Mouse (Mus musculus) left cerebral cortex, postnatal 4 days (tissue): Measurements from ENCODE around the gene Sar1b. TPM values are rescaled to one million over a fixed set of nuclear protein-coding genes. Genes with fewer than 3 reads are reported as not detected.
"Not testable (repeated sequence)": the region's sequence is repeated elsewhere in the genome, so short reads cannot be mapped to it uniquely, and the experiment has no call there.

Source experiments
- DNase-seq: peaks from one replicate; pipeline ENCODE4 v3.0.0-alpha.2; 2022
- intact Hi-C: fragments of 180-260 bp; cut with DNase I; formaldehyde crosslinking; loops from one replicate; pipeline ENCODE4 v1.15.1; 2025
- total RNA-seq, 2 experiments: library from RNA; stranded (reverse); gene quantifications; 2 replicates each; pipeline ENCODE4 v1.2.3; 2021

Gene Sar1b
- total RNA-seq: 10 to 100 TPM; 74.6 to 84.8 TPM

DNA sequence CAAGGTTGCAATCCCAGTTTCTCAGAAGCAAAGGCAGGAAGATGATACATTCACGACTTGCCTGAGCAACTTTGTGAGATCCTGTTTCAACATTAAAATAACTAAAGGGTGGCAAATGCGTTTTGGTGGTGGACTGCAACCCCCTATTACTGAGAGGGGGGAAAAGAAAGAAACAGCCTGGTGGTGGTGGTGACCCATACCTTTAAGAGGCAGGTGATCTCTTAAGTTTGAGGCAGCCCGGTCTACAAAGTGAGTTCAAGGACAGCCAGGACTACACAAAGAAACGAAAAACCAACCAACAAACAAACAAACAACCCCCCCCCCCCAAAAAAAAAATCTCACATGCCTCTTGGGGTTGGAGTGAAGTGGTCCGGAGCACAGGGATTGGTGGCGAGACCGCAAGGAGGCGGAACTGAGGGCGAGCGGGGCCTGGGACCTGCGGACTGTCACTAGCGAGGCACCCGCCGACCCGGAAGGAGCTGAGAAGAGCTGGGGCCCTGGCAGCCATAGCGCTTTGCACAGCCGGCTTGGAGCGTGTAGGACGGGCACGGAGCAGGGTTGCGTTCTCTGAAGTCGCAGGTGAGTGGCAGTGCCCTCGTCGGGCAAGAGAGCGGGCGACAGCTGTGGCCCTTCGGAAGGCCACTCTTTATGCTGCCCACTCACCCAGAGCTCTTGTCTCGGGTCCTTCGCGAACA, at the start of gene Sar1b, which contains the start of gene Sec24a:
Gene Sar1b (plus strand): TSS at position 475 of the 695 bp plus-strand sequence.
Gene Sec24a (minus strand): TSS at position 422 of the 695 bp plus-strand sequence.
- DNase-seq: peak; percentile 83
- intact Hi-C loops: no loop called here

DNA sequence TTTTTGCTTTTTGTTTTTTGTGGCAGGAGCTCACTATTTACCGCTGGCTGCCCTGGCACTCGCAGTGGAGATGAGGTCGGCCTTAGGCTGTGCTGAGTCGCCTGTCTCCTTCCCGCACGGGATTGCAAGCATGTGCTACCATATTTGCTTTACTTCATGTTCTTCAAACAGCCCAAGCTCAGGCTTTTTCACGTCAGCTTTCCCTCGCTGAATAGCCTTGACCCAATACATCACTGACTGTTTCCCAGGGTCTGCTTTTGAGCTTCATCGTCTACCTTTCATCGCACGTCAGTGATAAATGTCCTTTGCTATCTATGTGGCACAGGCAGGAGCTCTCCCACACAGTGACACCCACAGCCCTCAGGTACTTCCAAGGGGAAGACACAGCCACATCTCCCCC, 42.4 kb upstream of the Sar1b start:
- no peak for DNase-seq
- intact Hi-C loops: no loop called here

DNA sequence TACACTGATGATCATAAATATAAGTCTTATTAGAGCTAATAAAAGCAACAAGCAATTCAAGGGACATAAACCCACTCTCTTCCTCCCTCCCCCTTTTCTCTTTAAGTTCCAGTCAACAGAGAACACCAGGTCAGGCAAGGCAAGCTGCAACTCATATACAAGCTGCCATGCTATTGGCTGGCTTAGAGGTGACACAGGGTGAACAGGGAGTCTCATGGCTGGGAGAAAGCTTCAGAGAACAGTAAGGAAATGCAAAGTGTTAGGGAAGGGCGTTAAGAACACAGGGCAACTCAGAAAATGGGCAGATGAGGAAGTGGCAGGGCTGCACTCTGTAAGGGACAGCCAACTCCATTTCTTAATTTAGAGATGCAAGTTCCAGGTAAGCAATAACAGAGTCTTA, 30.6 kb upstream of the Sar1b start:
- no peak for DNase-seq
- intact Hi-C loops: no loop called here

DNA sequence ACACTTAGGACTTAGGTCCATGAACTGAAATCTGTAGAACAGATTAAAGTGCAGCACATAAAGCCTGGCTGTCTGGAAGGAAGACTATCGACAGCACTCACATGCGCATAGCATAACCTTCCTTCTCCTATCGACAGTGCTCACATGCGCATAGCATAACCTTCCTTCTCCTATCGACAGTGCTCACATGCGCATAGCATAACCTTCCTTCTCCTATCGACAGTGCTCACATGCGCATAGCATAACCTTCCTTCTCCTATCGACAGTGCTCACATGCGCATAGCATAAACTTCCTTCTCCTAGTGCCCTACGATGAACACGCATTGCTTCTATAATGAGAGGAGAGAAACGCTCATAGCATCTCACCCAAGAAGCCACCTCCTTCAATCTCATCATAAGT, 29.3 kb upstream of the Sar1b start:
- intact Hi-C loops, DNase-seq: not testable (repeated sequence)

DNA sequence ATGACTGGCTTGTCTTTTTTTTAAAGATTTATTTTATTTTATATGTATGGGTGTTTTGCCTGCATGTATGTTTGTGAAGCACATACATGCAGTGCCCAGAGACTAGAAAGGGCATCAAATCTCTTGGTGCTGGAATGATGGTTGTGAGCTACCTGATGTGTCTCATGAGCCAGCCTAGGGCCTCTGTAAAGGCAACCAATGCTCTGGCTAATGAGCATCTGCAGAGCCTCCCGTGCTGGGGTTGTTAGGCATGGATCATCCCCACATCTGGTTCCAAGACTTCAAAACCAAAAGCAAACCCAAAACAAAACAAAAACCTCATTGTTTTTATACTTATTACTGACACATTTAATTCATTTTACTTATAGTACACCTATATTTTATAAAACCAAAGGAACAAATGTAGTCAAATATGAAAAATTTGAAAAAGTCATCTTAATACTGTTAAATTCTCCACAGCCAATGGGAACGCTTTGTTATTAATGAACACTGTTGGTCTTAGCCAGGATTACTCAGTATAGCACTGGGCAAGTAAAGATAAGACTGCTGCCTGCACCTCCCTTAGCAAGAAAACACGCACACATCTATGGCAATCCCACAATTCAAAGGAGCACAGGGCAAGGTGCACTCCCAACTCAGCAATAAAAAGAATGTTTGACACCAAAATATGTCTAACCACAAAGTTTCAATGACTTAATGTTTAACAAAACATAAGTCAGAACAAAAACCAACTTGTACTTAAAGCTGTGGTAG, 24.7 kb upstream of the Sar1b start:
- no peak for DNase-seq
- intact Hi-C loops: no loop called here

DNA sequence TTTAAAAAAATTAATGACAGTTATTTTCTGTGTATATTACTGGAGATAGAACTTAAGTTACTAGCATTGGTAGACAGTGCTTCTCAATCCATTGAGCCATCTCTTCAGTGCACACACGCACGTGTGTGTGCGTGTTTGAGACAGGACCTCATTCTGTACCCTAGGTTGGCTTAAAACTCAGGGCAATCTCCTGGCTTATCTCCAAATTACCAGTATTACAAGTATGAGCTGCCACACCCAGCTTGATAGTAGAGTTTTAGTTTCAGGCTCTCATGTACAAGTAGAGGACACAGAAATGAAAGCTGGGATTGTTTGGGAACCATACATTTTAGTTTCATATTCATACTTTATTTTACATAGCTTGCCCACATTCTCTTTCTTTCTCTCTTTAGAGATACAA, 22.8 kb upstream of the Sar1b start:
- intact Hi-C loops: no loop called here
- no peak for DNase-seq

DNA sequence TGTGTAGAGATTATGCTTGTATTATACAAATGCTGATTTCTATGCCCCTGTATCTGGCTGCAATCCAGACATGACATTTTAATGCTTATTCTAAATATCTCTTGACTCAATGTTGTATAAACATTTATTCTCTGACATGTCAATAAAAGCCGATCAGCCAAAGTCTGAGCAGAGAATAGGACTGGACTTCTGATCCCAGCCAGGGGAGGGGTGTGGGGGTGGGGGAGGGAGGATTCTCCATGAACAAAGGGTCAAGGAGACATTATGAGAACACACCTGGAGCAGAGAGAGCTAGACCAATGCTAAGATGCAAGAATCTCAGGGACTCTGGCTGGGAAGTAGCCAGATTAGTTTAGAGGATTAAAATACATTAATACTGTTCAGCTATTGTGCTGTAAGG, 17.4 kb upstream of the Sar1b start:
- intact Hi-C loops: no loop called here
- DNase-seq: no peak

DNA sequence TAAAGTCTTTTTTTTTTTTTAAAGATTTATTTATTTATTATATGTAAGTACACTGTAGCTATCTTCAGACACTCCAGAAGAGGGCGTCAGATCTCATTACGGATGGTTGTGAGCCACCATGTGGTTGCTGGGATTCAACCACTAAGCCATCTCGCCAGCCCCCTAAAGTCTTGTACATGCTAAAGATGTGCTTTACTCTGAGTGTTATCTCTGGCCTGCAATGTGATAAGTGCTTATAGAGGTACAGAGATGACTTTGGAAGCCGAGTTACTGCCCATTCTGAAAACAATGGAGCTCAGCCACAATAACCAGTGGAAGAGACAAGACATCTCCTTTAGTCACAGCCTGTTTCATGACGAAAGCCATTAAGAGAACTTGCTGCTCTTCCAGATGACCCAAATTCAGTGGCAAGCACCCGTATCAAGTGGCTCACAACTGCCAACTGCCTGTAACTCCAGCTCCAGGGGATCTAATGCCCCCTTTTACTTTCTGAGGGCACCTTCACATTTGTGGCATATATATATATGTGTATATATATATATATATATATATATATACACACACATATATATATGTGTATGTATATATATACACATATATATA, 11.8 kb upstream of the Sar1b start:
- DNase-seq, intact Hi-C loops: not testable (repeated sequence)

DNA sequence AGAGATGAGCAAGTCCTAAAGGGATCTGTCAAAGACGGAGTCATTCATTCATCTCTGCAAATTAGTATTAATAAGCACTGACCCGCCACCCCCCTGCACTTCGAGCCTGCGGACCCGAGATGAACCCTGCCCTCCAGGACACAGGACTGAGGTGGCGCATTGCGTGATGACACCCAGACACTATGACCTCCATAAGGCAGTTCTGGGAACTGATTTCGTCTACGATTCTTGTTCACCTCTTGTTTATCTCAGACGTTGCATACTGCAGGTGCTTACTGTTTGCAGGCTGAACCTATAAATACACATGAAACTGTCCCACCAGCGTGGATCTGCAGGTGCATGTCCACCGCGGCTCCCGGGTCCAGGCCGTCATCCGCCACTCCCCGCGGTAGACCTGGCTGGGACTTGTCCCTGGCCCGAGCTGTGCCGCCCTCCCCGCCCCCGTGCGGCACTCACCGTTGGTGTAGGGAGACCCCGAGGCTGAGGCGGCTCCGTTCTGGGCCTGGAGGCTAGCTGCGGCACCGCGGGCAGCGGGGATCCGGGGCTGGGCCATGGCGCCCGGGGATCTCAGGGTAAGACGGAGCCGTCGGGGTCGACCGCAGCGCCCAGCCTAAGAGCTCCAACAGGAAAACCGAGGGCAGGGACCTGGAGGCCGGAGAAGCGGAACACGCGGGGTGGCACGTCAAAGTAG, 7.7 kb upstream of the Sar1b start:
- peak; percentile 39 for DNase-seq
- intact Hi-C loops: no loop called here

DNA sequence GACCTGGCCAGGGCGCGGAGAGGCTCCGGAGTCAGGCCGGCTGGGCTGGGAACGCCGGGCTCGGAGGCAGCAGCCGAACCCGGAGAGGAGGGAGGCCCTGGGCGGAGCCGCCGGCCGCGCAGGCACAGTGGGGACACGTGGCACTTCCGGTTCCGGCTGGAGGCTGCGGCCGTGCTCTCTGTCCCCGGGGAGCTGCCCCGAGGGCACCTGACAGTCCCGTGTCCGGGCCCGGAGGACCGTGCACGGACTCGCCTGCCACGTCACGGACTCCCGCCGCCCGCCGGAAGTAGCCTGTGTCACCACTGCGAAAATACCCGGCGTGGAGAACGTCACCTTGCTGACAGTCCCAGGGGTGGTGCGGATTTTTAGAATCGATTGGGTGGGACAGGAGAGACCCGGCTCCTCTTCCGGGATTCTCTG, 7.1 kb upstream of the Sar1b start:
- peak; percentile 92 for DNase-seq
- intact Hi-C loops: no loop called here

DNA sequence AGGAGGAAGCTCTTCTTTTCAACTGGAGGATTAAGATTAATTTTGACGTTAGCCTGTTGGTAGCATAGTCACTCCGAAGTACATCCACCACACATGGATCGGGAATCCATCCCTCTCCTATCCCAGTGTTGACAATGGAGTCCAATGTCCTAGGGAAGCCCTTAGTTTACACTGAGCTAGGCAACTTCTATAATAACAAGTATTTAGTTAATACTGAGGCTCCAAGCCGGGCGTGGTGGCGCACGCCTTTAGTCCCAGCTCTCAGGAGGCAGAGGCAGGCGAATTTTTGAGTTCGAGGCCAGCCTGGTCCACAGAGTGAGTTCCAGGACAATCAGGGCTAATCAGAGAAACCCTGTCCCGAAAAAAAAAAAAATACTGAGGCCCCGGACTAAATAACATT, 6.5 kb upstream of the Sar1b start:
- intact Hi-C loops: no loop called here
- no peak for DNase-seq

DNA sequence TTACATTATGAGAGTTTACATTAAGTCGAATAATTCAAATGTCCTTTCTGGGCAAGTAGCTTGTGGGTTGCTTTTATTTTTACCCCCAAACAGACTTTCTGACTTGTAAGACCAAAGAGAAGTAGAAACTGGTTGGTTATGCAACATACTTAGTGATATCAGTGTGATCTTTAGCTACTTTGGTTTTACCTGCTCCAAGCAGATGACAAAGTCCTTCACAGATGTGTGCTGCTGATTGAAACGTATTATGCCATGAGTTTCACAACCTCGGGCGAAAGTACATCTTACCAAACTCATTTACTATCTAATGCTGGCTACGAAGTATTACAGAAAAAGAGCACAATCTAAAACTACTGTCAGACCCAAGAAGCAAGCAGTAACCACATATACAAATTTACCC, 5.9 kb upstream of the Sar1b start:
- no peak for DNase-seq
- intact Hi-C loops: no loop called here

DNA sequence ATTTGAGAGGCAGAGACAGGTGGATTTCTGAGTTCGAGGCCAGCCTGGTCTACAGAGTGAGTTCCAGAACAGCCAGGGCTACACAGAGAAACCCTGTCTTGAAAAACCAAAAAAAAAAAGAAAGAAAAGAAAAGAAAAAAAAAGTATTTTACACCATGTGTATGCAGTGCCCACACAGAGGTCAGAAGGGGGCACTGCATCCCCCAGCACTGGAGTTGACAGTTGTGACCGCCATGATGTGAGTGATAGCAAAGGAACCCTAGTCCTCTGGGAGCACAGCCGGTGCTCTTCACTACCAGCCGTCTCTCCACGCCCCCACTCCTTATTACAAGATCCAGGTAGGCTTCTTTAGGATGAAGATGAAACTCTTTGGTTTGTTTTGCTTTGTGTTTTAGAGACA, 5.3 kb upstream of the Sar1b start:
- intact Hi-C loops, DNase-seq: not testable (repeated sequence)

DNA sequence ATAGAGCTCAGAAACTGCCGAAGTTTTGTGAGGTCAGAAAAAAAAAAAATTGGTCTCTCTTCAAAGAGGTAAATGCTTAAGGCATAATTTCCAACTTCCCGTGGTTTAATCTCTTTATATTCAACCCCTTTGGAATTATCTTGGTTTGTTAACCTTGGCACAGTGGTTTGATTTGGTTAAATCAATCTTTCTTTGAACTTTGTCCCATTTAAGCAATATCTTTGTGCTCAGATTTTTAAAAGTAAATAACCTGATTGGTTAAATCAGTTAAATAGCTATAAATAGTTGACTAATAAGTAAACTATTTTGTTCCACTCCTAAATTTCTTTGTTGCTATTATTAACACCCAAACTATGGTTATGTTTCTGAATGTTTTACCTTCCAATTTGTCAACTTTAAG, 4.2 kb upstream of the Sar1b start:
- intact Hi-C loops: no loop called here
- DNase-seq: no peak

DNA sequence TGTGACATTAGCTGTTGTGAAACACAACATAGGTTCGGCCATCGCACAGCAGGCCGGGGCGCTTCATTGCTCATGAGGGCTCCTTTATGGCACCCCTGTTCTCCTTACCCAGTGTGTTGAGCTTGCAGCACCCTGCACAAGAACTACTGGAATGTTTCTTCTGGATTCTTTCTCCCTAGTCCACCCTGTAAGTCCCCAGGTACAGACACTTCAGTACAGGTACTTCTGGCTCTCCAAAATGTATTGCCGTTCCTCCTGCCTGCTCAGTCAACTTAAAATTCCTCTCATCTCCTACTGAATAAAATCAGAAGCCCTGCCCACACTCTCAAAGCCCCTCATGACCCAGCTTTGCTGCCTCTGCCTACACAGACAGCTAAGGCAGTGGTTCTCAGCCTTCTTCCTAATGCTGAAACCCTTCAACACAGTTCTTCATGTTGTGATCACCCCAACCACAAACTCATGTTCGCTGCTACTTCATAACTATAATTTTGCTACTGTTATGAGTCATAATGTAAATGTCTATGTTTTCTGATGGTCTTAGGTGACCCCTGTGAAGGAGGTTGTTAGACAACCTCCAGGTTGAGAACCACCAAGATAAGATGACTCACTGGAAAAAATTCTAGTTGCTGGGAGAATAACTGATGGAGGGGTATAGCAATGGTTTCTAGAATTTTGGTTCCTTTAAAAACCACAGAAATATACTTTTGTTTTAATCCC, 3.4 kb upstream of the Sar1b start:
- intact Hi-C loops: no loop called here
- DNase-seq: no peak

DNA sequence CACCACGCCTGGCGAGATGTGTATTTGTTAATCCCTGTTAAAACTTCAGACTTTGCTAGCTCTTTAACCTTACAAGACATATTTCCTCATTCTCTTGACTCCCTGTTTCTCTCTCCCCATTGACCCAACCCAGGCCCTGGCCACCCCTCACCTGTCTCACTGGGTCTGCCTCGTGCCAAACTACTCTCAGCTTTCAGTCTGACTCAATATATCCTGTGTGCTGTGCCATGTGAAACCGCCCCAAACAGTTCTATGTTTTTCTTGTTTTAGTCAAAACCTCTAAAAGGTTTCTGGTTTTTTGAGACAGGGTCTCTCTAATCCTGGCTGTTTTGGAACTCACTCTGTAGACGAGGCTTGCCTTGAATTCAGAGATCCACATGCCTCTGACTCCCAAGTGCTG, 2.2 kb upstream of the Sar1b start:
- intact Hi-C loops: no loop called here

DNA sequence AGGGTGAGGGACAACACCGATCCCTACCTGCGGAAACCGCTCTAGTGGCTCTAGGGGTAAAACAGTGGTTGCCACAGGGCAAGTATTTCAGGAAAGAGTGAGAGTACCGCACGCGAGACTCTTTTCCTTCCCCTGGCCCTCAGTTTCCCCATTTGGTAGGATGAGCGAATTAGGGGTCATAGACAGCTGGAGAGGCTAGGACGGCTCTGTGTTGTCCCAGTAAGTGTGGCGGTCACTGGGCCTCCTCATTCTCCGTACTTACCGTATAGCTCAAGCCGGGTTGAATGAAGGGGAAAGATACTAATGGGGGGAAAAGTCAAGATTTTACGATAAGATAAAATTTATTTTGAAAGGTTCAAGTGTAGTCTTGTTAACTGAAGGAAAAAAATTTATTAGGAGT, 468 bp downstream of the Sar1b start:
- intact Hi-C loops: no loop called here

More for the DNA sequence above, 2.2 kb upstream of the Sar1b start:
- no peak for DNase-seq

DNA sequence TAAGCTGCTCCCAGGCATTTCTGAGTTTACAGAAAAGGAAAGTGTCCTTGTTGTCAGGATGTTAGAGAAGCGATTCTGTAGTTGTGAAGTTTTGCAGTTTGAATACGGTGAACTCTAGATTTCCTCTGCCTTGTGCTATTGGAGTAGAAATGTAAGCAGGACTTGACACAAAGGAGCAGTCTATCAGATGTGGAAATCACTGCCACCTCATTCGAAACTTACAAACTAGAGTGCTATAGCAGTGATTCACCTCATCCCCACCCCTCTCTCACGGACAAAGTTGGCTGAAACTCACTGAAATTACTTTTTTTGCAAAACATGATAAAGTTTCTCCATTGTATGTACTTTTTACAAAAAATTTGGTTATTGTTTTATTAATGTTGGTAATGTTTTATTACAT, 1.3 kb downstream of the Sar1b start:
- no peak for DNase-seq
- intact Hi-C loops: no loop called here

More for the DNA sequence above, 468 bp downstream of the Sar1b start:
- DNase-seq: no peak

DNA sequence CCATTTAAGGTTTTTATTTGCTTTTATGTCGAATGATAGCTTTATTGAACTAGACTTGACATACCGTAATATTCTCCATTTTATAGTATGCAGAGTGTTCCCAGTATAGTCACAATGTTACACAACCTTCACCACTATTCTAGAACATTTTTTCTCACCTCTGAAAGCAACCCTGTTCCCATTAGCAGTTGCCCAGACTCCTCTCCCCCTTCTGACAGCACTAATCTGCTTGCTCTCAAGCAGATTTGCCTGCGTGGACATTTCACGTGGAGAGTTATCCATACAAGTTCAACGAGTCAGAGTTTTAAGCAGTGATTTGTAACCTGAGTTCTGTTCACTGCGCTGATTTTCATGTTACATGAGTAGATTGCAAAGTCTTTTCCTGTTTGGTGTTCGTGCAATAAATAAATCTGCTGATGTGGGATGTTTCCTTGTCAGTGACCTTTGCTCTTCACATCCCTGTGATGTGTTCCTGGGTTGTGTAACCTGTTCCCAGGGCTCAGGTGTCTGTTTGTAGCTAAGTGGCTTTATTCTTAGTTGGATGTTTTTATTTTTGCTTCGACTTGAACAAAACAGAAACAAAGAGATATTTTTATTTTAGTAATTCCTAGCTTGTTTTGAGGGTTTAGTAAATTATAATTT, 4.2 kb downstream of the Sar1b start:
- intact Hi-C loops: no loop called here
- no peak for DNase-seq

DNA sequence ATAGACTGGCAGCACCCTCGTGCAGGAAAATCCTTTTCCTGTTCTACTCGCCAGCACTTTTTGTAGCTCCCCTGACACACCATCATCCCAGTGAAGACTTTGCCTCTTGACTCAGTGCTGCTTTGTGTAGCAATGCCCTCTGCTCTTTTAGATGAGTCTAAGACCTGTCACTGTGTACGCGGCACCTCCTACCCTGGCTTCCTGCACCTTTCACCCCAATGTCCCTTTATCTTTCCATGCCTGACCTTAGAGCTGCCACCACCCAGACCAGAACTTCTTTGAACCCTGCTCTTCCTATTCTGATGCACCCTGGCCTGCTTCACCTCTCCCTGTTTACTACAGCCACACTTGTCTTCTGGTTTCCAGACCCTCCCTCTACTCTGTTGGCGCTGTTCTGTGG, 4.8 kb downstream of the Sar1b start:
- intact Hi-C loops: no loop called here

More for the DNA sequence above, 4.8 kb downstream of the Sar1b start:
- no peak for DNase-seq
